Mouse (Mus musculus) Patski (cell line): ENCODE data around the gene St8sia1. TPM values are rescaled to one million over a fixed set of nuclear protein-coding genes. Genes with fewer than 3 reads are reported as not detected.

Experiments used
- ATAC-seq: fragments of 100-300 bp; one replicate; pipeline ENCODE4 v1.8.0; 2021
- CTCF ChIA-PET: fragments of 350-600 bp; sonication (Branson Sonifier 250); formaldehyde crosslinking; loops from one replicate; lab custom pipeline; 2022; ENCODE audit warnings: inconsistent platforms; lab: Charles Lee
- POLR2A ChIA-PET: fragments of 350-600 bp; sonication (Branson Sonifier 250); formaldehyde crosslinking; loops from one replicate; lab custom pipeline; 2022; ENCODE audit warnings: antibody characterized with exemption, inconsistent platforms; lab: Charles Lee
- DNase-seq: peaks from one replicate; pipeline ENCODE4 v3.0.0-alpha.2; 2011; ENCODE audit warnings: low read depth, low spot score
- H3K27me3 ChIP-seq: fragments of 371-371 bp; one replicate; pipeline ENCODE4 v1.5.1; 2021
- CTCF ChIP-seq: fragments of 100-300 bp; IDR thresholded peaks from one replicate; pipeline ENCODE4 v1.5.1; 2021
- in situ Hi-C: fragments of 300-500 bp; cut with MboI; formaldehyde crosslinking; loops from 3 replicates; pipeline ENCODE4 v1.11.1; 2018; ENCODE audit warnings: low pct_unique_long_range_greater_than_20kb, mixed read lengths
- polyA plus RNA-seq: library from polyadenylated mRNA; unstranded; gene quantifications from one replicate; pipeline ENCODE4 v1.2.3, GENCODE M21; 2021

The St8sia1 gene
- polyA plus RNA-seq, 1 experiment from 2014 or later: 0.65 TPM

DNA sequence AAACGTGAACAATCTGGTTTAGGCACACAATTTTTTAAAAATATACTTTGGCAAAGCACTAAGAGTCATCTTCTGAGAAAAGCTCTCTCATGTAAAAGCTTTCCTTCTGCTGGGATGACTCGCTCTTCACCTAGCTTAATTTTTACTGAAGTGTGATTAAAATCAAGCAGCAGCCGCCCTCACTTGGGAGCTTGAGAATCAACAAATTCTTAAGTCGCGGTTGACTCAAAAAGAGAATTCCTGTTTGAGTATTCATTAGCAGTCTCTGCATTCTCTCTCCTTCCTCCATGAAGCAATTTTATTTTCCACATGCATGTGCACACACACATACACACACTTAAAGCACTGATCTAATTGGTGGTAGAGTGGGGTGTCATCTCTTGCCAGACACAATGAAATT is 138.8 kb downstream of the St8sia1 start:
- CTCF ChIA-PET: interaction anchor here (1.0 to 2.3 kb wide), 7 partner anchors 9 to 139 kb away, joined by 3 to 9 read pairs (median 4); partner anchors contain the start of gene St8sia1
- POLR2A ChIA-PET: no interaction called here
- no peak for TF ChIP-seq CTCF

DNA sequence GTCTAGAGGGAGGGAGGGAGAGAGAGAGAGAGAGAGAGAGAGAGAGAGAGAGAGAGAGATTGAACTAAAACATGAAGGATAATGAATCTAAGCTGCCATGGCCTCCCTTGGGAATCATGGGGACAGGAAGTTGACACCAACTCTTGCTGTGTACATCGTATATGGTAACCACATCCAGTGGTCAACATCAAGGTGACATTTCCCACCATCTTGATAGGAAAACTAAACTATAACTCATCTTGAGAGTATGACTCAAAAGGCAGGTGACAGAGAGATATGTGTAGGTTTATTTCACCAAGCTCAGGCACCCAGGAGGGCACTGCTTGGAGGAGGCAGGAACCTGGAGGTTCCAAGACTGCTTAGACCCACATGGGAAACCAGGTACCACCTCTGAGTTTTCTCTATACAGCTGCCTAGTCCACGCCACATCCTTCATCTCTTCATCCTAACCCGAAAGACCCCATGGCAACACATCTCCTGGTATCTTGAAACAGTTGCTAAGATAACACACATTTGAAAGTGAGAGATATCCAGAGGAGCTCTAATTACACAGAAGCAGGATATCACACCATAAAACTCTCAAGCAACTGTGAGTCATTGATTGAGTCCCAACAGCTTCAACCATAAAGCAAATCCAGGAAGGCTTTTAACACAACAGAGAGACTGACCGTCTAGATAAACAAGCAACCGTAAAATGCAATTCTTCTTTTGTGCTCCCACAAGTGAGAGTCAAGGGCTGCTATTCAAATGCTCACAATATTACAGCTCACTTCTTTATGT is 141.1 kb downstream of the St8sia1 start:
- DNase-seq (no peak), ATAC-seq (no peak)
- POLR2A ChIA-PET: no interaction called here
- H3K27me3 ChIP-seq: no peaks in the 10 kb centered on the region
- in situ Hi-C loops: no loop called here
- CTCF ChIA-PET: no interaction called here
- TF ChIP-seq CTCF: no peak

More for the DNA sequence above, 138.8 kb downstream of the St8sia1 start:
- no peak for DNase-seq
- in situ Hi-C loops: no loop called here
- no peak for ATAC-seq
- no peaks in the 10 kb centered on the region for H3K27me3 ChIP-seq

DNA sequence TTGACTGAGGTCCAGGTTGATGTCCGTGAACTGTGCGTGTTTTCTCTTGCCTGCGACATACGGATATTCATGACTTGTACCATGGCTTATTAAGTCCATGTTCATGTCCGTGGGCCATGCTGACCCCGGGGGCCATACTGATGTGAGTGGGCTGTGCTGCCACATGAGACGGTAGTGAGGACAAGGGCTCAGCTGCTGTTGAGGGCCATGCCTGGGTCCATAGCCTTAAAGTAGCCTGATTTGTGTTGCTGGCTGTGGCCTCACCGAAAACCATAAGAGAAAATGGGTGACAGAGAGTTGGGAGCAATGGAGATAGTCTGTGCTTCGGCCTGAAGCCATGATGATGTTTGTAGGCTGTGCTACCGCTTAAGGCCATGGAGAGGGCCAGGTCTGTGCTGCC is 145.9 kb downstream of the St8sia1 start:
- POLR2A ChIA-PET: no interaction called here

DNA sequence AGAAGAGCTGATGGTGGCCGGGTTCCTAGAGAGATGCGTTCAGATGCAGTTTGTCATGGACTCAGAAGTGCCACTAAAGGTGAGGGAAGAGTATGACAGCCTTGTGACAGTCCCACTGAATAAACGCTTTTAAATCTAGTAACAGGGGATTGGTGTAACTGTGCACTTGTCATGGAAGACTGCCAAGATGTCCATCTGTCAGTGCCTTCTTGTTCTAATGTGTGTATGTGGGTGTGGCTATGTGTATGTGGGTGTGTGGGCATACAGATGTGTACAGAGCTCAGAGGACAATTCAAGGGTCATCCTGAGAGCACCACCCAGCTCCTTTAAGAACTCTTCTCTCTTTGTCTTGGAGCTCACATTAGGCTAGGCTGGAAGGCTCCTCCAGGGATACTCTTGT is 148.7 kb downstream of the St8sia1 start:
- DNase-seq: no peak
- no peak for TF ChIP-seq CTCF
- POLR2A ChIA-PET: no interaction called here
- in situ Hi-C loops: no loop called here
- no peak for ATAC-seq
- CTCF ChIA-PET: interaction anchor here (0.8 to 2.1 kb wide), 4 partner anchors 10 to 150 kb away, joined by 3 to 7 read pairs (median 4); no protein-coding TSS in a partner anchor
- H3K27me3 ChIP-seq: no peaks in the 10 kb centered on the region

More for the DNA sequence above, 145.9 kb downstream of the St8sia1 start:
- no peaks in the 10 kb centered on the region for H3K27me3 ChIP-seq
- in situ Hi-C loops: no loop called here
- CTCF ChIA-PET: no interaction called here
- TF ChIP-seq CTCF: no peak
- ATAC-seq (no peak), DNase-seq (no peak)

DNA sequence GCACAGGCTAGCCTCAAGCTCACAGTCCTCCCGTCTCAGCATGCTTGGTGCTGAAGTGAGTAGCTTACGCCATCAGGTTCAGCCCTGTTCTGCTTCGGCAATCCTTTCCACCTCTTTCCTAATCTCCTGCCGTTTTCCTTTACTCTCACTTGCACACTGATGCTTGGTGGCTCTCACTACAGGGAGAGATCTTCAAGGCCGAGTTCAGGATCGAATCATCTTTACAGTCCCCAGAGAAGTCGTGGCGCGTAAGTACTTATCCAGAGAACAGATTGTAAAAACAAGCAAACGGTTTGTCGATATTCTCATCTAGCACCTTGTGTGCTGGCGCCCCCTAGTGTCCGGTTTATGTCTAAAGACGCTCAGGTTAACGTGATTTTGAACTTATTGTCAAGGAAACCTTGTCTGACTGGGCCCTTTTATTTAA is 149.7 kb downstream of the St8sia1 start:
- CTCF ChIA-PET: interaction anchor here (0.7 to 2.1 kb wide), 4 partner anchors 11 to 33 kb away, joined by 4 to 7 read pairs (median 4); no protein-coding TSS in a partner anchor
- POLR2A ChIA-PET: no interaction called here
- TF ChIP-seq CTCF: peak; percentile 93
- no peak for DNase-seq
- peak; percentile 72 for ATAC-seq
- H3K27me3 ChIP-seq: no peaks in the 10 kb centered on the region
- in situ Hi-C loops: no loop called here

DNA sequence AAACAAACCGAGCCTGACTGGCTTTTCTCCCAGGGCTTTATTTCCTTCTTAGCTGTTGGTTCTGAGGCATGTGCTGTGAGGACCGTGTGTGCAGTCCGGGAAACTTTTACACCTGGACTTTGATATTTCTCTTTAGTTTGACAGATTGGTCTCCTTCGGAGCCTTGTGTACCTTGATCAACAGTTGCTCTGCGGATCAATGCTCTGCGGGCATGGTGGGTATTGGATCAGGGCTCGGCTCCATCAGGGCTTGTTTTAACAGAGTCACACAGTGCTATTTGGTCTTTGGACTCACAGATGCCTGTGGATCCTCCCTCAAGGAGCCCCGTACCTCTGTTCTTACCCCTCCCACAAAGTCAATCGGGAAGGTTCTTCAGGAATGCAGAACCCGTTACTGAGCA is 150.2 kb downstream of the St8sia1 start:
- TF ChIP-seq CTCF: no peak
- DNase-seq (no peak), ATAC-seq (no peak)
- in situ Hi-C loops: no loop called here
- H3K27me3 ChIP-seq: no peaks in the 10 kb centered on the region
- ChIA-PET CTCF (interaction anchor here (0.7 to 2.1 kb wide), 4 partner anchors 12 to 33 kb away, joined by 4 to 7 read pairs (median 4); no protein-coding TSS in a partner anchor), POLR2A (no interaction called here)

DNA sequence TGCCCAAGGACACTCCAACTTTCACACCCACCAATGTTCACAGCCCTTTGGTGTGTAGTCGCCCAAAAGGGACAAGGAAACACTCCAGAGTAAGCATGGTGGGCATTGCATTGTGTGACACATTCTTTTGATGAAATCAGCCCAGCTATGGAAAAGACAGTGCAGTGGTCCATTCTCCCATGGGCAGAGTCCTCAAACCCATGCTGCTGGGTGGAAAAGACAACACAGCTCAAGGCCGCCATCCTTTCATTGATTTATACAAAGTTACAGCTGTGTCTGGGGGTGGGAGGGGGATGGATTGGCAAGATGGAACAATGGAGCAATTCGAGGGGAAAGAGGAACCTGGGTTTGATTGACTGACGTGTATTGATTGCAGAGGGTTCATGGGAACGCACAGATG is 151.3 kb downstream of the St8sia1 start:
- DNase-seq: no peak
- POLR2A ChIA-PET: no interaction called here

DNA sequence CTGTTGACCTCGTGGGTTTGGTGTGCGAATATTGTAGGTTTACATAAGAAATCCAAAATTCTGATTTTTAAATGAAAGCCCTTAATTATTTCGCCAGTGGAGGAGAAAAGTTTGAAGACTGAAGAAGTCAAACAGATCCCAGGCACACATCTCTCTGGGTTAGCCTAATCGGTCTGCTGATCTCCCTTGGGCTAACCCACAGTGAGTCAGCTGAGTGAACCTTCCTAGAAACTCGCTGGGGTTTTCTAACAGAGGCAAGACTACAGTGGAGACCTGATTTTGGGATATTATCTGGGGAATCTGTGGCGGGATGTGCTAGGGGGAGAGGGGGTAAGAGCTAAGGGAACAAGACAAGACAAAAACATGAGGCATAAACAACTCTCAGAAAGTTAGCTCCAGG is 154.0 kb downstream of the St8sia1 start:
- in situ Hi-C loops: no loop called here
- no peak for TF ChIP-seq CTCF
- no peak for ATAC-seq

More for the DNA sequence above, 151.3 kb downstream of the St8sia1 start:
- in situ Hi-C loops: no loop called here
- TF ChIP-seq CTCF: no peak
- no peaks in the 10 kb centered on the region for H3K27me3 ChIP-seq
- CTCF ChIA-PET: interaction anchor here (1.3 kb wide), 1 partner anchor 13 kb away, joined by 3 read pairs; no protein-coding TSS in a partner anchor
- ATAC-seq: no peak

DNA sequence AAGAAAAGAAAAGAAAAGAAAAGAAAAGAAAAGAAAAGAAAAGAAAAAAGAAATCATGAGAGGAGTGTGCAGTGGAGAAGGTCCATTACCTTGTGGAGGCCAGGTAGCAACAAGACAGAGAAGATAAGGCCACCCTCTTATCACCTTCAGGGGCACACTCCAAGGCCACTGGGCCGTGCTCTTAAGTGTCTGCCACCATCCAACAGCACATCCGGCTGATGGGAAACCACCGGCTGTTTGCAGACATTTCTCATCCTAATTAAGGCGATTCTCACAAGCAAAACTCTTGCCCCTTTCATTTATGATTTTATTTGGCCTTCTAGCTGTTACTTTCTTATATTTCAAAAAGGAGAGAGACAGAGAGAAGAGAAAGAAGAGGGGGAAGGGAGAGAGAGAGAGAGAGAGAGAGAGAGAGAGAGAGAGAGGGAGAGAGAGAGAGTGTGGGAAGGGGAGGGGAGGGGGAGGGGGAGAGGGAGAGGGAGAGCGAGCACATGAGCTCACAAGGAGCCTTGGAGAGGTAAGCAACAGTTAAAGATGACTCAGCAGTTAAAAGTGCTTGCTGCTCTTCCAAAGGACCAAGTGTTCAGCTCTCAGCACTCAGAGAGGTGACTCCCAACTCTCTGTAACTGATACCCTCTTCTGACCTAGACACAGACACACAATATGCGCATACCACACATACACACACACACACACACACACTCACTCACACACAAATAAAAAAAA is 154.7 kb downstream of the St8sia1 start:
- in situ Hi-C loops: no loop called here
- H3K27me3 ChIP-seq: no peaks in the 10 kb centered on the region
- TF ChIP-seq CTCF: no peak
- POLR2A ChIA-PET: interaction anchor here (0.9 kb wide), 1 partner anchor 16 kb away, joined by 3 read pairs; no protein-coding TSS in a partner anchor
- ATAC-seq (no peak), DNase-seq (no peak)
- CTCF ChIA-PET: interaction anchor here (2.3 kb wide), 1 partner anchor 11 kb away, joined by 8 read pairs; no protein-coding TSS in a partner anchor

More for the DNA sequence above, 154.0 kb downstream of the St8sia1 start:
- ChIA-PET CTCF (interaction anchor here (1.3 to 2.3 kb wide), 2 partner anchors 12 to 29 kb away, joined by 3 to 8 read pairs; no protein-coding TSS in a partner anchor), POLR2A (no interaction called here)
- no peaks in the 10 kb centered on the region for H3K27me3 ChIP-seq
- no peak for DNase-seq

DNA sequence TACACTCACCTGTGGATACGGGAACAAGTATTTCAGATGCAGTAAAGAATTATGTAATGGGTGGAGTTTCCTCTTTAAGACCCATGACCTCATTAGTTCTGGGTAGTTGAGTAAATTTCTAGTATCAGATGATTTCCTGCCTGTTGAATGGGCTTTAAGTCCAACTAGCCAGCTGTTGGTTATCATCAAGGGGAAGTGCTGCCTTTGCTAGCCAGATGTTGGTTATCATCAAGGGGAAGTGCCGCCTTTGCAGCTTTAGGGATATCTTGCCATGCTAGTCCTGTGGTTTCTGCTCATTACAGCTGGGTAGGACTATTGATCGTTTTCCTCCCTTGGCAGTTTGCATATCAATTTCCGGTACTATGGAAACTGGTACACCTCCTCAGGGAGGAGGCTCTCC is 157.9 kb downstream of the St8sia1 start:
- in situ Hi-C loops: no loop called here
- POLR2A ChIA-PET: no interaction called here
- CTCF ChIA-PET: interaction anchor here (1.3 kb wide), 1 partner anchor 9 kb away, joined by 3 read pairs; no protein-coding TSS in a partner anchor
- H3K27me3 ChIP-seq: peaks cover 4% of the 10 kb centered on the region
- no peak for ATAC-seq
- DNase-seq: no peak
- no peak for TF ChIP-seq CTCF
